Mouse (Mus musculus) heart, postnatal 25 days (tissue): ENCODE data around the gene Rnase10. TPM values are rescaled to one million over a fixed set of nuclear protein-coding genes. Genes with fewer than 3 reads are reported as not detected.

Source experiments
- DNase-seq: peaks from one replicate; pipeline ENCODE4 v3.0.0; 2022; ENCODE audit warnings: low spot score
- intact Hi-C: fragments of 180-260 bp; cut with DNase I; formaldehyde crosslinking; loops from one replicate; pipeline ENCODE4 v1.15.1; 2025
- total RNA-seq, 2 experiments: library from RNA; stranded (reverse); gene quantifications; 2 replicates each; pipeline ENCODE4 v1.2.3; 2021

The Rnase10 gene
- total RNA-seq, 2 experiments from 2014 or later, result 0.39 TPM; not detected in 1

DNA sequence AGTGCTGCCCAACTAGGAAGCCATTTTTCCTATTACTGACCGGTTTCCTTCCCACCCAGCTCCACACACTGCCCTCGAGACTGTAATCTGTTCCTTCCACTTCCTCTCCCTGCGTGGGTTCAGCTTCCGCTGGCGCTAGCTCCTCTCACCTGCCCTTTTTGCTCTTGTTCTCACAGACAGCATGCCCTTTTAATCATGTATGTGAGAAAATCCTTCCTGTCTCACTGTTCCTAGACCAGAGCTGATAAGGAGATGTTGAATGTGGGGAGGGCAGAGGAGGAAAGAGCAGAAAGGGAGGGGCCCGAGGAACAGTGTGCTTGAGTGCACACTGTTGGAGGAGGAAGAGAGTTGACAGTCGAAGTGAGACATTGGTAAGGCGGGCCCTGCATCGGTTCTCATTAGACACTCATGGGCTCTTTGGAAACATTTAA, 49.9 kb downstream of the Rnase10 start, which contains the start of gene Rnase12:
Rnase12 (minus strand) TSS at position 261 of the 431 bp plus-strand sequence.
- intact Hi-C loops, result no loop called here
- no peak for DNase-seq

Other genes with a start within 250 kb of the Rnase10 start
- gene Ttc5, start 222.2 kb upstream of the Rnase10 start, total RNA-seq, result 10 to 100 TPM; 16.2 to 17.0 TPM
- under 1 TPM in 1 of 2 experiments, not detected in 1; 0.39 TPM for gene Ccnb1ip1, start 200.0 kb upstream of the Rnase10 start, total RNA-seq
- 10 to 100 TPM; 13.4 to 16.0 TPM for gene Parp2, start 199.9 kb upstream of the Rnase10 start, total RNA-seq
- 10 to 100 TPM in 1 of 2 experiments, 1 to 10 TPM in 1; 9.3 to 10.2 TPM for gene Tep1, start 137.2 kb upstream of the Rnase10 start, total RNA-seq
- gene Klhl33, start 110.2 kb upstream of the Rnase10 start, total RNA-seq, result 10 to 100 TPM; 21.5 to 32.5 TPM
- 10 to 100 TPM; 66.1 to 70.3 TPM for gene Osgep, start 82.9 kb upstream of the Rnase10 start, total RNA-seq
- gene Apex1, start 82.8 kb upstream of the Rnase10 start, total RNA-seq, result 10 to 100 TPM; 22.6 to 23.2 TPM
- gene Pip4p1, start 76.9 kb upstream of the Rnase10 start, total RNA-seq, result 10 to 100 TPM; 21.1 to 23.6 TPM
- 10 to 100 TPM; 12.2 to 13.5 TPM for gene Pnp, start 76.7 kb upstream of the Rnase10 start, total RNA-seq
- gene Gm49342, start 63.2 kb upstream of the Rnase10 start, total RNA-seq, result 10 to 100 TPM; 12.6 TPM
- gene Pnp2, start 51.8 kb upstream of the Rnase10 start, total RNA-seq, result under 1 TPM; 0.61 to 0.75 TPM
- gene Rnase9, start 34.1 kb downstream of the Rnase10 start, total RNA-seq, result not detected
- gene Rnase11, start 42.4 kb downstream of the Rnase10 start, total RNA-seq, result not detected
- not detected for gene Rnase12, start 49.9 kb downstream of the Rnase10 start, total RNA-seq
- gene Olfr750, start 66.7 kb downstream of the Rnase10 start, total RNA-seq, result not detected
- gene Rnase4, start 83.3 kb downstream of the Rnase10 start, total RNA-seq, result 10 to 100 TPM; 50.0 to 53.8 TPM
- 1 to 10 TPM; 6.2 to 7.7 TPM for gene Ang, start 83.4 kb downstream of the Rnase10 start, total RNA-seq
- not detected for gene Eddm3b, start 106.7 kb downstream of the Rnase10 start, total RNA-seq
- under 1 TPM in 1 of 2 experiments, not detected in 1; 0.73 TPM for gene Rnase6, start 116.2 kb downstream of the Rnase10 start, total RNA-seq
- under 1 TPM; 0.52 to 0.53 TPM for gene Rnase1, start 139.0 kb downstream of the Rnase10 start, total RNA-seq
- gene Rnase2b, start 154.5 kb downstream of the Rnase10 start, total RNA-seq, result not detected
- gene Ang2, start 191.4 kb downstream of the Rnase10 start, total RNA-seq, result not detected
- not detected for gene Ear14, start 195.6 kb downstream of the Rnase10 start, total RNA-seq
- not detected for gene Rnase2a, start 248.4 kb downstream of the Rnase10 start, total RNA-seq